22 mouse cellular contexts compared by ENCODE assay signal in the genomic region with DNA sequence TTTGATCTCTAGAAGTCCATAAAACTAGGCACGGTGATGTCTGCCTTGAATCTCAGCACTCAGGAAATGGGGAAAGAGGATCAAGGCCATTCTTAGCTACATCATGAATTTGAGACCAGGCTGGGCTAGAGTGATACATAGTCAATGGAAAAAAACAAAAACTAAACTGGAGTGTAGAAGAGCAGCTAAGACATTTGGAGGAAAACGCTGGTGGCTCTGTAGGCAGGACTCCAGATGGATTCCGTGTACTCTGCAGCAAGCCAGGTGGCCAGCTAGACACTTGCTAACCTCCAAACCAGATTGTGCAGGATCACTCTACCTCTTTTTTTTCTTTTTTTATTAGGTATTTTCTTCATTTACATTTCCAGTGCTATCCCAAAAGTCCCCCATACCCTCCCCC.
DNase-seq lines count a peak whose midpoint lies in the region; ATAC-seq lines count a peak whose summit lies in the region.
"Had no signal": no experiment of that assay in that cellular context is flagged by ENCODE, and none has a peak within 500 bp of the region (broad histone marks: within the 10 kb centered on the region; RNA-seq: fewer than 3 reads in every experiment).

No protein-coding gene starts in this region.

- H3K27me3 ChIP-seq in intestine, embryonic 16.5 days (replicated peaks; ENCODE audit: control insufficient read depth, insufficient read depth, low read length) = no peaks in the 10 kb centered on the region
- H3K27me3 ChIP-seq: CH12.LX, Patski had no signal

- no peak overlapping the region for H3K27ac ChIP-seq in intestine, embryonic 16.5 days (ENCODE audit: low read length)

- H3K9me3 ChIP-seq in intestine, embryonic 16.5 days (ENCODE audit: control insufficient read depth, low read length) = no peaks in the 10 kb centered on the region

- H3K4me3 ChIP-seq in intestine, embryonic 16.5 days (ENCODE audit: low read length) = no peak overlapping the region

- peak; percentile 65 for ATAC-seq in frontal cortex, adult (ENCODE audit: low TSS enrichment)
- no peak for ATAC-seq in intestine, embryonic 16.5 days
- ATAC-seq: activated CD4-positive, CD25-positive, alpha-beta regulatory T cell, adult 4 months; CD4-positive, CD25-positive, alpha-beta regulatory T cell, adult 4 months; Patski had no signal

- H3K36me3 ChIP-seq in intestine, embryonic 16.5 days (ENCODE audit: control insufficient read depth, insufficient read depth, low read length) = no peaks in the 10 kb centered on the region
- H3K36me3 ChIP-seq: G1E had no signal

- intact Hi-C loops in heart, postnatal 25 days (cut with DNase I) = no loop called here

- H3K4me2 ChIP-seq in intestine, embryonic 16.5 days (ENCODE audit: low read depth, low read length) = no peak overlapping the region

- no peaks in the 10 kb centered on the region for H3K4me1 ChIP-seq in intestine, embryonic 16.5 days (ENCODE audit: control insufficient read depth, insufficient read depth, low read length)

- no peak for DNase-seq in frontal cortex, postnatal 36 days (ENCODE audit: low spot score in 2 of 2)
- DNase-seq in heart, adult 11 months = peak; percentile 10
- no peak for DNase-seq in heart, postnatal 25 days (ENCODE audit: low spot score)
- peak; percentile 53 for DNase-seq in brain, adult 2 months (ENCODE audit: low read depth, low spot score)
- DNase-seq: adrenal gland, adult 2 months; adrenal gland, adult 8-10 months; adrenal gland, postnatal 10 days; adrenal gland, postnatal 14 days; adrenal gland, postnatal 25 days; adrenal gland, postnatal 36 days; B cell, adult 2 months; cerebellum, adult 11 months; cerebellum, adult 11-12 months; cerebellum, adult 18-20 months; cerebellum, adult 2 months had no signal

- H3K9ac ChIP-seq in intestine, embryonic 16.5 days (ENCODE audit: low read depth, low read length) = no peak overlapping the region

- 90% methylated on average over 3 of the region's 3 CpGs for WGBS in intestine, embryonic 16.5 days

Comparison
In these comparisons a context has a peak if more than half of its experiments do, and no peak if none do; other contexts are left out.
1. DNase-seq: peak in heart, adult 11 months (single experiment) and brain, adult 2 months (single experiment); none in frontal cortex, postnatal 36 days (0 of 2) and heart, postnatal 25 days (single experiment).